Mouse (Mus musculus): ENCODE results near the gene Gmeb2.

The Gmeb2 gene

GRCm38 (mm10) chr2:181287958-181288350 is at the start of gene Gmeb2:
Gene Gmeb2, minus strand, starts transcription at chr2:181288035.
- DNase-seq (ENCODE audit: low spot score), result peak; percentile 99

GRCm38 (mm10) chr2:181334023-181334422 is 46.2 kb upstream of the Gmeb2 start:
- DNase-seq (ENCODE audit: low spot score), result peak; percentile 83

GRCm38 (mm10) chr2:181332542-181332941 is 44.7 kb upstream of the Gmeb2 start:
- DNase-seq (ENCODE audit: low spot score), result no peak

DNA sequence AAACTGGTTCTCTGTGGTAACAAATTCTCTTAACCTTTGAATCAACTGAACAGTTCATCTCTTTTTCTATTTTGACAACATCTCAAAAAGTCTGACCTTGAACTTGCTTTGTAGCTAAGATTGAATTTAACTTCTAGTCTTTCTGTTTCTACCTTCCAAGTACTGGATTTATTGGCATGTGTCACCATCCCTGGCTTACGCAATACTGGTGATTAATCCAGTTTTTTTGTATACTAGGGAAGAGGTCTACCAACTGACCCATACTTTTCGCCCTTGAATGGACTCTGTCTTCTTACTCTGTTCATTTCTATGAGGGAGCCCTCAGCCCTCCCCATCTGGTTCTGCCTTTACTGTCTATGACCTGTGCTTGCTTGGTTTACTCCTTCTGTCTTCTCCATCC is 38.3 kb upstream of the Gmeb2 start:
- no peak for DNase-seq (ENCODE audit: low spot score)

- no peak for DNase-seq (ENCODE audit: low spot score)
Measured at GRCm38 (mm10) chr2:181322136-181322535, 34.3 kb upstream of the Gmeb2 start.

DNA sequence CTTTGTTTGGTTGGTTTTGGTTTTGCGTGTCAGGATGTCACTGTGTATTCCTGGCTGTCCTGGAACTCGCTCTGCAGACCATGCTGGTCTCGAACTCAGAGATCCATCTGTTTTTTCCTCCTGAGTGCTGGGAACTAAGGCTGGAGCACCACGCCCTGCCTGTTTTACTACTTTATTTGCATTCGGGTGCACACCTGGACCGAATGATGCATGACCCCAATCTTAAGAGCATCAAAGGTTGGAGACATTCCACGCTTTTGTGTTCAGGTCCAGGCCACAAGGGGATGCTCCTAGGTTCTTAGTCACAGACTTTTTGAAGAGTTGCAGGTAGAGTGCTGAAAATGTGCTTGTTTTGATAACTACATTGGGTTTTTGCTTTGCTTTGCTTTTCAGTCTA is 32.3 kb upstream of the Gmeb2 start:
- no peak for DNase-seq (ENCODE audit: low spot score)

DNA sequence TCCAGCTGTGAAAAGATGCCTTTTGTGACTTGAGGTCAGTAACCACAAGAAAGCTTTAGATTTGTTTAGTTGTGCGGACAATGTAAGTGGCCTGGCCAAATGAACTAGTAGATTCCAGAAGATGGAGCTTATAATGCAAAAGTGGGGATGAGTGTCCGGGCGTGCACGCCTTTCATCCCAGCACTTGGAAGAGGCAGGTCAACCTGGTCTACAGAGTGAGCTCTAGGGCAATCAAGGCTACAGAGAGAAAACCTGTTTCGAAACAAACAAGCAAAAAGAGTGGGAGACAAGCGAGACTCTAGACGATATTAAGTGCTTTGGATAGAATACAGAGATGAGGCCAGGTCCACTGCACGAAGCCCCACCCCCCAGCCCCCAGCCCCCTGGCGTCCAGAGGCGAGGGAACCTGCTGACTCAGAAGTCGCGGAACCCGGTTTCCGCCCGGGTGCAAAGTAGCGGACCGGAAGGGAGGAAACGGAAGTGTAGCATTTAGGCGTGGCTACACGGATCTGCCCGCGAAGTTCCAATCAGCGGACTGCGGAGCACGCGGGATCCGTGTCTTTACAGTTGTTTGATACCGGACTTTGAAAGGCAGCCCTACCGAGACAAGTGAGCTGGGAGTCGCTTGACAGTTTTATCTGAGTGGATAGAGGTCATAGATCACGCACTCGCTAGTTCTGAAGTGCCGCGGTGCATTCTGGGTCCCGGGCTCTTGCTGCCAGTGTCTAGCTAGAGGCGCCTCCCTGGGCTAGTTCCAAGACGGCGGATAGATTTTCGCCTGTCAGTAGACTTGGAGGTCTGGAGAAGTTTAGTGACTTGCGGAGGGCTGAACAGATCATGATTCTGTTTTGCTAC is 31.6 kb upstream of the Gmeb2 start, which contains the start of gene Rtel1:
Gene Rtel1, plus strand, starts transcription at position 492 of the 855 bp plus-strand sequence.
- DNase-seq (ENCODE audit: low spot score), result peak; percentile 95

DNA sequence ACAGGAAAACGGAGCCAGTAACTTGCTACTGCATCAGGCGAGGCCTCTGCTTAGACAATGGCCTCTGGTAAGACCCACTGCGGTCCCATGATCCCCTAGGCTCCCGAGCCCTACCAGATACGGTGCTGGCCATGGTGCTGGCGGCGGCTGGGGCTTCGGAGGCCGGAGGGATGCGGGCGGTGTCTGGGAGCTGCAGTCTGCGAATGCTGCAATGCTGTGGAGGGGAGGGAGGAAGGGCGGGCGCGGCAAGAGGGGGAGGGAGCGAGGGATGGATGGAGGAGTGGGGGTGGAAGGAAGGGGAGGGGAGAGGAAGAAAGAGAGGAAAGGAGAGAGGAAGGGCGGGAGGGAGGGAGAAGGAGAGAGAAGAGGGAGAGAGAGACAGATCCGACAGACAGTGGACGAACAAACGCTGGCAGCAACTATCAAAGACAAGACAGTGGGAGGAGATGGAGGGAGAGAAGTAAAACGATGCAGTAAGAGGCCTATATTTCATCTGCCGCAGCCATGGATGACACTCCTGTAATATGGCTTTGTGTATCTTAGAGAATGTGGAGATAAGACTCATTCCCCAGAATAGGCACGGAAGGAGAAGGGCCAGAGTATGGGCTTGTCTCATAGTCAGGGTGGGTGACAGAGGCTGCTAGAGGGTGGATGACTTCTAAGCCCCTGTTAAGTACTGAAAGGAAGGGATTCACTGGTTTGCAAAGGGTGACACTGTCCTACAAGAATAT is 26.4 kb upstream of the Gmeb2 start, which contains the start of gene Stmn3:
Gene Stmn3, minus strand, starts transcription at position 421 of the 731 bp plus-strand sequence.
- peak; percentile 85 for DNase-seq (ENCODE audit: low spot score)

DNA sequence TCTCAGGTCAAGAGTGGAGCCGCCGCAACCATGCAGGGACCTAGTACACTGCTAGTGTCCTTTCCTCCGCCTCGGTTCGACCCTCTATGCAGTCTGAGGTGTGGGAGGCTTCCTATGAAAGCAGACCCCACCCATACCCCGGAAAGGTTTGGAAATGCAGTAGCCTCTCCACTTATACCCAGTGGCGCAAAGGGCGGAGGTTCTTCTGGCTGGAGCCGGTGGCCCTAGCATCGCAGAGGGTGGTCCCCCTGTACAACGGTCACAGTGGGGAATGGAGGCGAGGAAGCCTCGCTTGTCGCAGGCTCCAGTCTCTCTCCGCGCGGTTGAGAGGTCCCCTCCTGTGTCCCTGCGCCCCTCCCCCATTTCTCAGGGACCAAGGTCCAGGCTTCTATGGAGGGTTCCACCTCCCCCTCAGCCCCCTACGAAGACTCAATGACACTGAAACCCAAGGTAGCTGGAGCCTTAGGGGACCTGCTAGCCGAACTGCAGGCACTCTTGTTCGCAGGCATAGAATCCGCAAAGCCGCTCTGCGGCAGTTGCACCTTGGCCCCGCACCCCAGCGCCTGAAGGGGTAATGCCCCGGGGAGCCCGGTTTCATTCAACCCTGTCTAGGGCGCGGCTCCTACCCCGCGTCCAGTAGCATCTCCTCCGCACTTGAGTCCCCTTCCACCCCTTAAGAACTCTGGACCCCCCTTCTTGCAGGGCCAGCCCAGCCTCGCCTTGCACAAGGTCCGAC is 25.7 kb upstream of the Gmeb2 start:
- DNase-seq (ENCODE audit: low spot score), result peak; percentile 19

DNA sequence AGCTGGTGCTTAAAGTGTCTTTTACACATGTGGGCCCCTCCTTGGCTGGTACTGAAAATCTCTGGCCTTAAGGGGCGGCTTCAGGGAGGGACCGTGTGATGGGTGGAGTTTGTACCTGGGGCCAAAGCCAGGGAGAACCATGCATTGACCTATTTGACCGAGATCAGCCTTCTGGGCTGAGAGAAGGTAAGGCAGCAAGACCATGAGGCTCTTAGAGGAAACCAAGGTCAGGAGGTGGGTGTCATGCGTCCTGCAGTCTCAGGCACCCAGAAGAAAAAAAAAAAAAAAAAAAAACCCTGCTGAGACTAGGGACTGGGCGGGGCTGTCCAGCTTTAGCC is 25.1 kb upstream of the Gmeb2 start:
- DNase-seq (ENCODE audit: low spot score), result no peak

GRCm38 (mm10) chr2:181312435-181312834 is 24.6 kb upstream of the Gmeb2 start:
- no peak for DNase-seq (ENCODE audit: low spot score)

DNA sequence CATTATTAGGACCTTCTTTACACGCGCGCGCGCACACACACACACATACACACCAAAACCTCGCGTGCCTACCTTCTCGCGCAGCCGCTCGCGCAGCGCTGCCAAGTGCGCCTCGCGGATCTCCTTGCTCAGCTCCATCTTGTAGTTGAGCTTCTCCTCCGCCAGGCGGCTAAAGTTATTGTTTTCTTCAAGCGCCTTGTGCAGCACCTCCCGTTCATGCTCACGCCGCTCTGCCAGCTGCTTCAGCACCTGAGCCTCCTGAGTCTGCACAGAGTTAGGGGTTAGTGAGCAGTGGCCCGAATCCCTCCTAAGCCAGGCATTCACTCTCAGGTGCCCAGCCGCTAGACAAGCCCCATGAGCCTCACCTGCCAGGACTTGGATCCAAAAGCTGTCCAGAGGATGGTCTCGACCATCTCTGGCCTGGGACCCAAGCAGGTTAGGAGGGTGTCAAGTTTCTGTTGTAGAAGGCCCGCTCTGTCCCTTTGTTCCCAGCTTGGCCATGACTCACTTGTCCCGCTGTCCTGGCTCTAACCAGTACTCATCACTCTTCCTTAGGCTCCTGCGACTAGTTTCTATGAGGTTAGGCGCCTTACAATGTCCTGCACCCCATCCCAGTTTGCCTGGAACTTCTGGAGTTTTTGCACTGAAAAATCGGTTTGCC is 19.4 kb upstream of the Gmeb2 start:
- DNase-seq (ENCODE audit: low spot score), result peak; percentile 71

GRCm38 (mm10) chr2:181304944-181305343 is 17.1 kb upstream of the Gmeb2 start:
- DNase-seq (ENCODE audit: low spot score), result no peak

- peak; percentile 68 for DNase-seq (ENCODE audit: low spot score)
Measured at GRCm38 (mm10) chr2:181302041-181302440, 14.2 kb upstream of the Gmeb2 start.

GRCm38 (mm10) chr2:181290937-181291336 is 3.1 kb upstream of the Gmeb2 start:
- DNase-seq (ENCODE audit: low spot score), result no peak

GRCm38 (mm10) chr2:181288691-181289090 is 856 bp upstream of the Gmeb2 start:
- no peak for DNase-seq (ENCODE audit: low spot score)

DNA sequence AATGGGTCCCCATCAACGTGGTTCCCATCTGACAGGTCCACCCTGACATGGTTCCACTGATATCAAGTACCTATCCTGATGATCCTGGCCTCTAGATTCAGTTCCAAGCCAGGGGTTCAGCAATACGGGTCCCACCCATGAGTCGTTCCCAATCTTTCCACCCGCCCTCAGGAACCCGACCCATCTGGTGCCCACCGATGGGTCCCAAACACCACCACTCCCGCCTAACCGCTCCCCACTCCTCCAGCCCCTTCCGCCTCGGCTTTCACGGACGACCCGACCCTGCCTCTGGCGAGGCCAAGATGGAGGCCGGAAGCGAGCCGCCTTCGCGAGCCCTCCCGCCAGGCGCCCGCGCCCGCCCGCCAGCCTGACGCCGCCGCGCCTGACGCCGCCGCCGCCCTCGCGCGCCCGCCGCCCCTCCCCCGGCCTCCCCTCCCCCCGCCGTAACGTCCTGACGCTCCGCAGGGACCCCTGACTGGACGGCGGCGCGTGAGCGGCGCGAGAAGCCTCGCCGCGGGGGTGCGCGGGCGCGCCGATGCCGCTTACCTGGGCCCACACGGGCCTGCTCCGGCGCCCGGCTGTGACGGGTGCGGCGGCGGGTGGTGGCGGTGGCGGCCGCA is 387 bp downstream of the Gmeb2 start:
- peak; percentile 87 for DNase-seq (ENCODE audit: low spot score)

DNA sequence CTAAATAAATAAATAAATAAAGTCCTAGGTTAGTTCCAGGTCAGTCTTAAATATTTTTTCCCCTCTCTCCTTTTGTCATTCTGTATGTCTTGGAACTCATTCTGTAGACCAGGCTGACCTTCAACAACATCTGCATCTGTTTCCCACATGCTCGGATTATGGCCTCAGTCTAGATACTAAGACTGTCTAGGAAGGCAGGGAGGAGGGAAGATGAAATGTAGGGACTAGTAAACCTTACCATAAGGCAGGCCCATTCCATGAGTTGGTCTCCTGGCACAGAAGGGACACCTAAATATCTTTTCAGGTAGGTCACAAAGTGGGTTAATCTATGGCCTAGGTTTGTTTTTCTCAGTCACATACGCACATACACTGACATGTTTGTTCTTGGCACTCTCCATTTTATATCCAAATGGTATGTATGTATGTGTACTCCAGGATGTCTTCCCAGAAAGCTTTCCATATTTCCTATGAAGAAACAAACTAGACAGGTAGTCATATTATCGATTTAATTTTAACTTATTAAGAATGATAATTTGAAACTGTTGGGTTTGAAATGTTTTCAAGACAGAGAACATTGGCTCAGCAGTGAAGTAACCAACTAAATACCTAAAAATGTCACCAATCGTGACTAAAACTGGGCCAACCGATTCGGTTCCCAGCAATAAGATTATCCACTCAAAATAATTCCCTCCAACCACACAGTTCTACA is 1.1 kb downstream of the Gmeb2 start:
- DNase-seq (ENCODE audit: low spot score), result peak; percentile 9

- no peak for DNase-seq (ENCODE audit: low spot score)
Measured at GRCm38 (mm10) chr2:181279968-181280367, 7.9 kb downstream of the Gmeb2 start.

DNA sequence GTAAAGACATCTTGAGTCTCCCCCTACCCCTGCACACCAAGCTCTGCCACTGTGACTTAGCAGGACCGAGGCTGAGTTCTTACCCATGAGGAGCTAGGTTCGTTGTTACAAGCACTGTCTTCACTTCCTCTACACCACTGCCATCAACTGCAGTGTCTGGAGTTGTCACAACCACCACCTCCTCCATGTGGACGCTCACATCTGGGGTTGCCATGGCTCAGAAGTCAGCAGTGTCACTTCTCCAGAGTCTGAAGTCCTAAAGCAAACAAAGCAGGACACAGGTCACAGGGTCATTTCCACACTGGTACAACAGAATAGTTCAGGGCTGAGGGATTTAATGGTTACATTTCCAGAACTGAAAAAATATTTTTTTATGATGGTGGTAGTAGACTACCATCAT is 10.0 kb downstream of the Gmeb2 start:
- no peak for DNase-seq (ENCODE audit: low spot score)

- no peak for DNase-seq (ENCODE audit: low spot score)
Measured at GRCm38 (mm10) chr2:181276766-181277165, 11.1 kb downstream of the Gmeb2 start.

All from embryo, embryonic 10.5 days (tissue).